Mouse (Mus musculus) small intestine, adult 2 months (tissue): ENCODE data around the gene Olfr298. TPM values are rescaled to one million over a fixed set of nuclear protein-coding genes. Genes with fewer than 3 reads are reported as not detected.

Experiments used
- H3K27ac ChIP-seq: fragments of 200-500 bp; 2 replicates; pipeline ENCODE4 v1.5.1; 2012; ENCODE audit warnings: low read depth, low read length, control low read depth, inconsistent platforms; ENCODE audit not compliant: insufficient read depth
- H3K27me3 ChIP-seq: fragments of 200-500 bp; 2 replicates; pipeline ENCODE4 v1.6.1; 2012; ENCODE audit warnings: mild to moderate bottlenecking, moderate library complexity, low read length, inconsistent platforms; ENCODE audit not compliant: control insufficient read depth, insufficient read depth
- H3K36me3 ChIP-seq: fragments of 200-500 bp; 2 replicates; pipeline ENCODE4 v1.6.1; 2012; ENCODE audit warnings: mild to moderate bottlenecking, low read length, control low read depth, inconsistent platforms; ENCODE audit not compliant: control insufficient read depth, insufficient read depth
- H3K4me1 ChIP-seq: fragments of 200-500 bp; 2 replicates; pipeline ENCODE4 v1.6.1; 2012; ENCODE audit warnings: low read length, inconsistent platforms, mixed read lengths; ENCODE audit not compliant: control insufficient read depth, insufficient read depth, insufficient read length
- H3K4me3 ChIP-seq: fragments of 200-500 bp; 2 replicates; pipeline ENCODE4 v1.5.1; 2012; ENCODE audit warnings: low read depth, mild to moderate bottlenecking, control low read depth, inconsistent platforms, low read length, moderate library complexity
- CTCF ChIP-seq: fragments of 200-500 bp; IDR thresholded peaks from 2 replicates; pipeline ENCODE4 v1.5.1; 2012; ENCODE audit warnings: low read depth, mild to moderate bottlenecking, control low read depth, inconsistent platforms, low read length, moderate library complexity, mixed read lengths; ENCODE audit not compliant: insufficient replicate concordance, insufficient read length; ENCODE audit errors: extremely low read depth
- POLR2A ChIP-seq: fragments of 200-500 bp; IDR thresholded peaks from 2 replicates; pipeline ENCODE4 v1.6.1; 2012; ENCODE audit warnings: low read depth, mild to moderate bottlenecking, control low read depth, inconsistent platforms, low read length, moderate library complexity
- WGBS: fragments of 180-500 bp; shearing (Covaris S2); methylation state at CpG from one replicate; pipeline ENCODE4 v1.1.7; 2018; 5-methylcytosine and 5-hydroxymethylcytosine counted together
- polyA plus RNA-seq: library from polyadenylated mRNA; depleted of rRNA; stranded (reverse); fragments of >200 nt; gene quantifications from 2 replicates; pipeline ENCODE4 v1.2.3, GENCODE M21; 2012; rRNA removed

Olfr298 gene
- polyA plus RNA-seq, result not detected in 2 replicates

- H3K36me3 ChIP-seq, result no peaks in the 10 kb centered on the region
These were observed at the start of gene Olfr298 for GRCm38 (mm10) chr7:86492384-86492783. Olfr298 (minus strand) TSS chr7:86492484.

GRCm38 (mm10) chr7:86519668-86520067, 27.4 kb upstream of the Olfr298 start, which contains the start of gene Olfr297:
Olfr297 (plus strand) TSS chr7:86519968.
- no peaks in the 10 kb centered on the region for H3K27me3 ChIP-seq
- no peak within 1 kb of the TSS for H3K27ac ChIP-seq
- no peak for TF ChIP-seq CTCF
- H3K4me1 ChIP-seq, result no peaks in the 10 kb centered on the region
- no peak within 1 kb of the TSS for H3K4me3 ChIP-seq
- no peaks in the 10 kb centered on the region for H3K36me3 ChIP-seq

More at GRCm38 (mm10) chr7:86492384-86492783, at the start of gene Olfr298:
- 82% methylated on average over 1 of the region's 1 CpGs for WGBS
- H3K4me3 ChIP-seq, result no peak within 1 kb of the TSS
- no peak within 1 kb of the TSS for H3K27ac ChIP-seq
- no peaks in the 10 kb centered on the region for H3K27me3 ChIP-seq
- H3K4me1 ChIP-seq, result no peaks in the 10 kb centered on the region
- TF ChIP-seq CTCF (no peak), POLR2A (no peak)

GRCm38 (mm10) chr7:86459621-86460020, 32.7 kb downstream of the Olfr298 start, which contains the start of gene Olfr299:
Olfr299 (plus strand) TSS chr7:86459921.
- TF ChIP-seq CTCF, result no peak
- TF ChIP-seq POLR2A, result no peak
- Histone ChIP-seq H3K4me1 (no peaks in the 10 kb centered on the region), H3K4me3 (no peak within 1 kb of the TSS), H3K27ac (no peak within 1 kb of the TSS), H3K27me3 (no peaks in the 10 kb centered on the region), H3K36me3 (no peaks in the 10 kb centered on the region)
- 93% methylated on average over 1 of the region's 1 CpGs for WGBS

Other genes with a start within 250 kb of the Olfr298 start
- not detected in 2 replicates for gene Vmn2r76, start 246.2 kb downstream of the Olfr298 start, polyA plus RNA-seq
- gene Olfr310, start 215.3 kb downstream of the Olfr298 start, polyA plus RNA-seq, result not detected in 2 replicates
- not detected in 2 replicates for gene Olfr309, start 178.8 kb downstream of the Olfr298 start, polyA plus RNA-seq
- gene Olfr308, start 166.9 kb downstream of the Olfr298 start, polyA plus RNA-seq, result not detected in 2 replicates
- gene Olfr307, start 154.9 kb downstream of the Olfr298 start, polyA plus RNA-seq, result not detected in 2 replicates
- not detected in 2 replicates for gene Olfr305, start 125.6 kb downstream of the Olfr298 start, polyA plus RNA-seq
- not detected in 2 replicates for gene Olfr304, start 105.8 kb downstream of the Olfr298 start, polyA plus RNA-seq
- not detected in 2 replicates for gene Olfr303, start 94.7 kb downstream of the Olfr298 start, polyA plus RNA-seq
- gene Olfr301, start 88.6 kb downstream of the Olfr298 start, polyA plus RNA-seq, result not detected in 2 replicates
- gene Olfr299, start 32.6 kb downstream of the Olfr298 start, polyA plus RNA-seq, result not detected in 2 replicates
- gene Olfr297, start 27.5 kb upstream of the Olfr298 start, polyA plus RNA-seq, result not detected in 2 replicates
- not detected in 2 replicates for gene Olfr295, start 91.4 kb upstream of the Olfr298 start, polyA plus RNA-seq
- gene Olfr294, start 124.2 kb upstream of the Olfr298 start, polyA plus RNA-seq, result not detected in 2 replicates
- not detected in 2 replicates for gene Olfr293, start 156.6 kb upstream of the Olfr298 start, polyA plus RNA-seq
- gene Olfr292, start 195.8 kb upstream of the Olfr298 start, polyA plus RNA-seq, result not detected in 2 replicates